Mouse (Mus musculus) spleen, adult 2 months (tissue): ENCODE measurements around the gene Abhd10.

Experiments
- CTCF ChIP-seq: fragments of 200-500 bp; IDR thresholded peaks from 2 replicates; pipeline ENCODE4 v1.5.1; 2011; ENCODE audit warnings: mild to moderate bottlenecking, inconsistent platforms; ENCODE audit not compliant: insufficient read depth, insufficient read length, insufficient replicate concordance; ENCODE audit errors: extremely low read depth
- POLR2A ChIP-seq: fragments of 200-500 bp; IDR thresholded peaks from 2 replicates; pipeline ENCODE4 v1.6.1; 2011; ENCODE audit warnings: low read depth, low read length, inconsistent platforms

GRCm38 (mm10) chr16:45723172-45723901, 19.4 kb downstream of the Abhd10 start:
- no peak for TF ChIP-seq CTCF
- TF ChIP-seq POLR2A: no peak
